Mouse (Mus musculus): ENCODE data around the gene Ell2. TPM values are rescaled to one million over a fixed set of nuclear protein-coding genes. Genes with fewer than 3 reads are reported as not detected.

Ell2 gene
- polyA plus RNA-seq, 1 experiment, result 27.3 TPM

DNA sequence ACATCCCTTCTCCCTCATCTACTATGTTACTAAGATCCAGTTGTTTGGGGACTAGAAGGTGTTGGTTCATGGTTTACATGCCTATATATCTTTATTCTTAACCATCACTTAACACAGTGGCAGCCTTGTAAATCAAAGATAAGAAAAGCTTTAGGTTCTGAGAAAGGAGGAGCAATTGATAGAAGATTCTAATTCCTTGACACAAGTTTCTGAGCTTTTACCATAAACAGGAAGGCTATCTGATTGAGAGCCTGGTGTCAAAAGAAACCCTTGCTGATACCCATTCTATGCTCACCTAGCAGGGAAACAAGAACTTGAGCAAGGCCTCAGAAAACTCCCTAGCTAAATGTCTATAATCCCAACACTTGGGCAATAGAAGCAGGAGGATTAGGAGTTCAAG is 38.8 kb downstream of the Ell2 start:
- no peak overlapping the region for H3K27ac ChIP-seq (ENCODE audit: control insufficient read depth, insufficient read depth, low read depth, low read length, poor library complexity)
- no peak overlapping the region for H3K4me3 ChIP-seq (replicated peaks; ENCODE audit: control insufficient read depth, low read depth, low read length)
- no peaks in the 10 kb centered on the region; the same call in 1 of the 2 replicates for H3K4me1 ChIP-seq (ENCODE audit: control insufficient read depth, insufficient read depth, low read length)
- TF ChIP-seq POLR2A (IDR thresholded peaks at IDR 0.05; ENCODE audit: borderline replicate concordance, control insufficient read depth, low read depth, low read length), result no peak
- TF ChIP-seq CTCF (IDR thresholded peaks at IDR 0.05; ENCODE audit: control insufficient read depth, insufficient read depth, low read length), result no peak

DNA sequence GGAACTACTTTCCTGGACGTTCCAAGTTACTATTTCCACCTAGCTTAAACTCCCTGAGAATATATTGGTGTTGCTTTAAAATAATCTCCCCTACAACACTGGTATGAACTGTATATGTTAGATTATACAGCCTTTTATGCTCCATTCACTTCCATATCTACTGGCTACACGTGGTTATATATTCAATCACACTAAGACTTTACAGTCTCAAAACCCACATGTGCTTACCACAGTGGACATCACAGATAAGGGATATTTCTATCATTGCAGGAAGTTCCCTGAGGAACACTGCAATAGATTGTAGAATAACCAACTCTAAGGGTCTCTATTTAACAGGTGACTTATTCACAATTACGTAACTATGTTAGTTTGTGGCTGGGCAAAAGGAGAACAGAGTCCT is 40.7 kb downstream of the Ell2 start:
- Histone ChIP-seq H3K27ac (ENCODE audit: control insufficient read depth, insufficient read depth, low read depth, low read length, poor library complexity) (no peak overlapping the region), H3K4me3 (replicated peaks; ENCODE audit: control insufficient read depth, low read depth, low read length) (no peak overlapping the region), H3K4me1 (ENCODE audit: control insufficient read depth, insufficient read depth, low read length) (no peaks in the 10 kb centered on the region; the same call in 1 of the 2 replicates)
- WGBS, result 31% methylated on average over 3 of the region's 3 CpGs
- TF ChIP-seq CTCF (IDR thresholded peaks at IDR 0.05; ENCODE audit: control insufficient read depth, insufficient read depth, low read length) (no peak), POLR2A (IDR thresholded peaks at IDR 0.05; ENCODE audit: borderline replicate concordance, control insufficient read depth, low read depth, low read length) (no peak)

DNA sequence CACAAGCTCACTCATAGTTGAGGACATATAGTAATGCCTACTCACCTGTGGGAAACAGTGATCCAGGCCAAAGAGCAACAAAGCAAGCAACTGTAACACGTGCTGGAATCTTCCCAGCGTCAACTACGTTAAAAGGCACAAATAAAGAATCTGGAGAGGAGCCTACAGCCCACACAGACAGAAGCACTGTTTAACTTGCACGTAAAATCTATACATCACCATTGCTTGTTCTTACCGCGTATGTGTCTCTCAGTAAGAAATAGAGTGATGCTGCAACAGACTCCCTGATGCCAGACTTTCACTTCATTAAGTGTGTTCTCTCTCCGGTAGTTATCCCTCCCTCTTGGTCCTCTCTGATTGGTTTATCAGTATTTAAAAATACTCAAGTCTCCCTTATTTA is 42.1 kb downstream of the Ell2 start:
- WGBS, result 90% methylated on average over 7 of the region's 7 CpGs
- TF ChIP-seq POLR2A (IDR thresholded peaks at IDR 0.05; ENCODE audit: borderline replicate concordance, control insufficient read depth, low read depth, low read length) (no peak), CTCF (IDR thresholded peaks at IDR 0.05; ENCODE audit: control insufficient read depth, insufficient read depth, low read length) (no peak)
- Histone ChIP-seq H3K4me1 (ENCODE audit: control insufficient read depth, insufficient read depth, low read length) (no peaks in the 10 kb centered on the region; the same call in 1 of the 2 replicates), H3K4me3 (replicated peaks; ENCODE audit: control insufficient read depth, low read depth, low read length) (no peak overlapping the region), H3K27ac (ENCODE audit: control insufficient read depth, insufficient read depth, low read depth, low read length, poor library complexity) (no peak overlapping the region)

DNA sequence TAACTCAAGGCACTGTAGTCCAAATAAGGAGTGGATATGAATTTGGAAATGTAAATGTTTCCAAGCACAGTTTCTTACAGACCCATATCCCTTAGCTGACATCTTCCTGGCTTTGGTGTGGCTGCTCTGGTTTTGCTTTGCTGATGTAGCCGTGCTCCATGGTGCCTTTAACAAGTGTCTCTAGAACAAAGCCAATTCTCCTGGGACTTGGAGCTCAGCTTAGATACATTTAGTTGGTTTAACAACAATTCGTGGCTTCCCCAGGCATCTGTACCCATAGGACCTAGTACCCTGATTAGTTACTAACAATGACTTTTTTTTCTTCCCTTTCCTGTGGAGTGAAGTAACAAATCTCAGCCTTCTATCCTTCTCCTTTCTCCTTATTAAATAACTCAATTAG is 44.2 kb downstream of the Ell2 start:
- Histone ChIP-seq H3K4me1 (ENCODE audit: control insufficient read depth, insufficient read depth, low read length) (no peaks in the 10 kb centered on the region), H3K4me3 (replicated peaks; ENCODE audit: control insufficient read depth, low read depth, low read length) (no peak overlapping the region), H3K27ac (ENCODE audit: control insufficient read depth, insufficient read depth, low read depth, low read length, poor library complexity) (no peak overlapping the region)
- TF ChIP-seq CTCF (IDR thresholded peaks at IDR 0.05; ENCODE audit: control insufficient read depth, insufficient read depth, low read length) (no peak), POLR2A (IDR thresholded peaks at IDR 0.05; ENCODE audit: borderline replicate concordance, control insufficient read depth, low read depth, low read length) (no peak)
- WGBS, result 80% methylated on average over 2 of the region's 2 CpGs

DNA sequence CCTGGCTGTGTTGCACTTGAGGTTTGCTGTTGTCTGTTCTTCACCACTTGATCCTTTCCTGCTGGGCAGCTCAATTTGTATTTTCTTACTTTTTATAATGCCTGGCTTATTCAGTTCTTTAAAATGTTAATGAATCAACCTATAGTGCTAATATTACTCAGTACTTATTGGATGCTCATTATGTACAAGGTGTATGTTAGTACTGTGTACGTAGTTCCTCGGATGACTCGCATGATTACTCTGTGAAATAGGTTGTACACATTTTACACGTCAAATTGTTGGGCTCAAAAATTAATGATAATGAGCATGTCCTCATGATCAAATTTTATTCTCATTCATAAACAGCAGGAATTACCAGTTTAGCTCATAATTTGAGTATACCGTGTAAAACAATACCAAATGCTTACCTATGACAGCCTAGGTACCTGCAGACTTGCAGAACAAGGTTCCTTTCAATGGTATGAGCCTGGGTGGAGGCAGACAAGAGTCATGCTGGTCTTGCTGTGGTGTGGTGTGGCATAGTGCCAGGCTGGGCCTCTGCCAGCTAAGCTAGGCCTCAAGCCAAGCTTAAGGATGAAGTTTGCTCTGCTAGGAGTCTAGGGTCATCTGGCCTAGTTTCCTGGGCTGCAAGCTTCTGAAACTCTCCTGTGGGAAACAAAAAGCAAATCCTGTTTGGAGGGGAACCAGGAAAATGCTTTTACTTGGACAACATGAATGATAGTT is 45.8 kb downstream of the Ell2 start:
- Histone ChIP-seq H3K4me3 (replicated peaks; ENCODE audit: control insufficient read depth, low read depth, low read length) (no peak overlapping the region), H3K4me1 (ENCODE audit: control insufficient read depth, insufficient read depth, low read length) (no peaks in the 10 kb centered on the region), H3K27ac (ENCODE audit: control insufficient read depth, insufficient read depth, low read depth, low read length, poor library complexity) (no peak overlapping the region)
- WGBS, result 61% methylated on average over 5 of the region's 5 CpGs
- TF ChIP-seq POLR2A (IDR thresholded peaks at IDR 0.05; ENCODE audit: borderline replicate concordance, control insufficient read depth, low read depth, low read length), result no peak

GRCm38 (mm10) chr13:75754398-75754797 is 47.8 kb downstream of the Ell2 start:
- no peak for TF ChIP-seq POLR2A (IDR thresholded peaks at IDR 0.05; ENCODE audit: borderline replicate concordance, control insufficient read depth, low read depth, low read length)
- no peak for TF ChIP-seq CTCF (IDR thresholded peaks at IDR 0.05; ENCODE audit: control insufficient read depth, insufficient read depth, low read length)
- no peak overlapping the region for H3K27ac ChIP-seq (ENCODE audit: control insufficient read depth, insufficient read depth, low read depth, low read length, poor library complexity)
- H3K4me3 ChIP-seq (replicated peaks; ENCODE audit: control insufficient read depth, low read depth, low read length), result no peak overlapping the region
- WGBS, result 90% methylated on average over 5 of the region's 5 CpGs
- H3K4me1 ChIP-seq (ENCODE audit: control insufficient read depth, insufficient read depth, low read length), result no peaks in the 10 kb centered on the region

GRCm38 (mm10) chr13:75760859-75761548 is 54.4 kb downstream of the Ell2 start:
- Histone ChIP-seq H3K4me1 (ENCODE audit: control insufficient read depth, insufficient read depth, low read length) (no peaks in the 10 kb centered on the region), H3K27ac (ENCODE audit: control insufficient read depth, insufficient read depth, low read depth, low read length, poor library complexity) (no peak overlapping the region), H3K4me3 (replicated peaks; ENCODE audit: control insufficient read depth, low read depth, low read length) (no peak overlapping the region)
- 94% methylated on average over 4 of the region's 4 CpGs for WGBS
- TF ChIP-seq CTCF (IDR thresholded peaks at IDR 0.05; ENCODE audit: control insufficient read depth, insufficient read depth, low read length) (no peak), POLR2A (IDR thresholded peaks at IDR 0.05; ENCODE audit: borderline replicate concordance, control insufficient read depth, low read depth, low read length) (no peak)

DNA sequence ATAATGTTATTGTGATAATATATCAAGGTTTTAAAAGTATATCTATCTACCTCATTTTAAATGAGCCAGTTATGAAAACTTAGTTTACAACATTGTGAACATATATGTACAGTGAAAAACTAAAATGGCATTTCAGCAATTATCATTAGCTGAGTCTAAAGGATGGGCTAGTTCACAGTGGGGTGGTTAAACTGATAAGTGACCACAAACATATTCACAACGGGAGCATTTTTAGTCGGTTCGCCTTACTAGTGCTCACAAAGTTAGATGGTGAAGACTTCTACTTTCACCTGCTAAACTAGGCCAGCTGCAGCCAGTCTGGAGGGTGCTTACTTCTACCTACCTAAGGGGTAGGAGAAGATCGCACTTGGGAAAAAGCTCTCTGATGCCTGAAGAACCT is 56.2 kb downstream of the Ell2 start:
- no peak for TF ChIP-seq POLR2A (IDR thresholded peaks at IDR 0.05; ENCODE audit: borderline replicate concordance, control insufficient read depth, low read depth, low read length)
- TF ChIP-seq CTCF (IDR thresholded peaks at IDR 0.05; ENCODE audit: control insufficient read depth, insufficient read depth, low read length), result no peak
- 61% methylated on average over 4 of the region's 4 CpGs for WGBS
- H3K4me3 ChIP-seq (replicated peaks; ENCODE audit: control insufficient read depth, low read depth, low read length), result no peak overlapping the region
- no peak overlapping the region for H3K27ac ChIP-seq (ENCODE audit: control insufficient read depth, insufficient read depth, low read depth, low read length, poor library complexity)
- H3K4me1 ChIP-seq (ENCODE audit: control insufficient read depth, insufficient read depth, low read length), result no peaks in the 10 kb centered on the region
